Mouse (Mus musculus): ENCODE measurements around the gene Irs2.

The Irs2 gene

GRCm38 (mm10) chr8:11008379-11008775 lies at the start of gene Irs2:
Irs2 (minus strand) TSS chr8:11008458.
- DNase-seq (ENCODE audit: inconsistent ontology term) = no peak

GRCm38 (mm10) chr8:11056665-11057064 lies 48.4 kb upstream of the Irs2 start:
- DNase-seq (ENCODE audit: inconsistent ontology term) = no peak

- DNase-seq (ENCODE audit: inconsistent ontology term) = no peak
These were observed 47.9 kb upstream of the Irs2 start for GRCm38 (mm10) chr8:11056175-11056563.

GRCm38 (mm10) chr8:11055557-11056174 lies 47.4 kb upstream of the Irs2 start:
- DNase-seq (ENCODE audit: inconsistent ontology term) = no peak

GRCm38 (mm10) chr8:11049835-11050234 lies 41.6 kb upstream of the Irs2 start:
- DNase-seq (ENCODE audit: inconsistent ontology term) = no peak

GRCm38 (mm10) chr8:11047812-11048211 lies 39.6 kb upstream of the Irs2 start:
- no peak for DNase-seq (ENCODE audit: inconsistent ontology term)

- DNase-seq (ENCODE audit: inconsistent ontology term) = peak; percentile 45
These were observed 36.4 kb upstream of the Irs2 start for GRCm38 (mm10) chr8:11044660-11045059.

- no peak for DNase-seq (ENCODE audit: inconsistent ontology term)
These were observed 35.3 kb upstream of the Irs2 start for GRCm38 (mm10) chr8:11043591-11043990.

GRCm38 (mm10) chr8:11042872-11043587 lies 34.8 kb upstream of the Irs2 start:
- DNase-seq (ENCODE audit: inconsistent ontology term) = no peak

- no peak for DNase-seq (ENCODE audit: inconsistent ontology term)
These were observed 31.8 kb upstream of the Irs2 start for GRCm38 (mm10) chr8:11040088-11040487.

GRCm38 (mm10) chr8:11038788-11039187 lies 30.5 kb upstream of the Irs2 start:
- no peak for DNase-seq (ENCODE audit: inconsistent ontology term)

GRCm38 (mm10) chr8:11038367-11038766 lies 30.1 kb upstream of the Irs2 start:
- DNase-seq (ENCODE audit: inconsistent ontology term) = no peak

GRCm38 (mm10) chr8:11036790-11037189 lies 28.5 kb upstream of the Irs2 start:
- no peak for DNase-seq (ENCODE audit: inconsistent ontology term)

GRCm38 (mm10) chr8:11035628-11036416 lies 27.6 kb upstream of the Irs2 start:
- DNase-seq (ENCODE audit: inconsistent ontology term) = no peak

GRCm38 (mm10) chr8:11024871-11025270 lies 16.6 kb upstream of the Irs2 start:
- no peak for DNase-seq (ENCODE audit: inconsistent ontology term)

- DNase-seq (ENCODE audit: inconsistent ontology term) = no peak
These were observed 12.8 kb upstream of the Irs2 start for GRCm38 (mm10) chr8:11020949-11021572.

- no peak for DNase-seq (ENCODE audit: inconsistent ontology term)
These were observed 7.4 kb upstream of the Irs2 start for GRCm38 (mm10) chr8:11015622-11016021.

GRCm38 (mm10) chr8:11013258-11013657 lies 5.0 kb upstream of the Irs2 start:
- DNase-seq (ENCODE audit: inconsistent ontology term) = no peak

GRCm38 (mm10) chr8:11011787-11012485 lies 3.7 kb upstream of the Irs2 start:
- DNase-seq (ENCODE audit: inconsistent ontology term) = no peak

GRCm38 (mm10) chr8:11010913-11011605 lies 2.8 kb upstream of the Irs2 start:
- no peak for DNase-seq (ENCODE audit: inconsistent ontology term)

GRCm38 (mm10) chr8:11010398-11010797 lies 2.1 kb upstream of the Irs2 start:
- no peak for DNase-seq (ENCODE audit: inconsistent ontology term)
